Mouse (Mus musculus) liver, adult 2 months (tissue): ENCODE measurements around the gene Mok.

Source experiments
- CTCF ChIP-seq: fragments of 200-500 bp; IDR thresholded peaks from 2 replicates; pipeline ENCODE4 v1.5.1; 2011; ENCODE audit warnings: low read depth, low read length, control low read depth
- POLR2A ChIP-seq: fragments of 200-500 bp; IDR thresholded peaks from 2 replicates; pipeline ENCODE4 v1.6.1; 2011; ENCODE audit warnings: low read length, control low read depth; ENCODE audit not compliant: insufficient read depth; ENCODE audit errors: extremely low read depth

- no peak for TF ChIP-seq POLR2A
- TF ChIP-seq CTCF, result no peak
Measured at GRCm38 (mm10) chr12:110837850-110838249, 2.9 kb downstream of the Mok start.
